Mouse (Mus musculus) left cerebral cortex, adult 9 months (tissue): ENCODE results near the gene Lrrc75a.

Experiments
- DNase-seq, 2 experiments: peaks; one replicate each; pipeline ENCODE4 v3.0.0; 2022; ENCODE audit warnings: low spot score in 2 of 2

Gene Lrrc75a

GRCm38 (mm10) chr11:62601732-62602618, 46.3 kb downstream of the Lrrc75a start:
- no peak for DNase-seq

GRCm38 (mm10) chr11:62598571-62598970, 49.8 kb downstream of the Lrrc75a start:
- DNase-seq: no peak

GRCm38 (mm10) chr11:62591904-62592575, 56.3 kb downstream of the Lrrc75a start:
- no peak for DNase-seq

GRCm38 (mm10) chr11:62591026-62591425, 57.3 kb downstream of the Lrrc75a start:
- DNase-seq: no peak

- DNase-seq: no peak
Observed at GRCm38 (mm10) chr11:62589391-62589790, 58.9 kb downstream of the Lrrc75a start.

GRCm38 (mm10) chr11:62587034-62587433, 61.3 kb downstream of the Lrrc75a start:
- DNase-seq: no peak

- DNase-seq: no peak
Observed at GRCm38 (mm10) chr11:62584671-62585206, 63.6 kb downstream of the Lrrc75a start.

GRCm38 (mm10) chr11:62583031-62583430, 65.3 kb downstream of the Lrrc75a start:
- DNase-seq: no peak

GRCm38 (mm10) chr11:62576530-62577152, 71.7 kb downstream of the Lrrc75a start:
- DNase-seq: peak in 1 of 2 experiments; percentile 53

- peak; percentile 52 to 68 for DNase-seq
Observed at GRCm38 (mm10) chr11:62575659-62576438, 72.5 kb downstream of the Lrrc75a start.

- peak in 1 of 2 experiments; percentile 93 for DNase-seq
Observed at GRCm38 (mm10) chr11:62575297-62575658, 73.0 kb downstream of the Lrrc75a start.

GRCm38 (mm10) chr11:62574703-62575085, 73.6 kb downstream of the Lrrc75a start:
- no peak for DNase-seq

GRCm38 (mm10) chr11:62573959-62574702, 74.2 kb downstream of the Lrrc75a start, which contains the start of gene Trpv2:
Gene Trpv2, plus strand, starts transcription at chr11:62574486.
- no peak for DNase-seq

GRCm38 (mm10) chr11:62568300-62568699, 80.0 kb downstream of the Lrrc75a start:
- DNase-seq: no peak

- no peak for DNase-seq
Observed at GRCm38 (mm10) chr11:62566211-62566610, 82.1 kb downstream of the Lrrc75a start.

GRCm38 (mm10) chr11:62565747-62566146, 82.6 kb downstream of the Lrrc75a start:
- DNase-seq: no peak

- DNase-seq: no peak
Observed at GRCm38 (mm10) chr11:62563590-62563989, 84.7 kb downstream of the Lrrc75a start.

GRCm38 (mm10) chr11:62560463-62561016, 87.8 kb downstream of the Lrrc75a start:
- no peak for DNase-seq

- DNase-seq: no peak
Observed at GRCm38 (mm10) chr11:62558961-62559646, 89.2 kb downstream of the Lrrc75a start.

GRCm38 (mm10) chr11:62558152-62558551, 90.2 kb downstream of the Lrrc75a start:
- no peak for DNase-seq
